Mouse (Mus musculus): ENCODE data around the gene Dnajc8. TPM values are rescaled to one million over a fixed set of nuclear protein-coding genes. Genes with fewer than 3 reads are reported as not detected.

Gene Dnajc8
- total RNA-seq (2022): 10 to 100 TPM; 34.4 to 50.4 (median 38.8) TPM

GRCm38 (mm10) chr4:132535406-132536121 lies at the start of gene Dnajc8:
Gene Dnajc8, plus strand, starts transcription at chr4:132535550.
- DNase-seq (ENCODE audit: low spot score in 2 of 2): peak; percentile 85 to 91

- DNase-seq (ENCODE audit: low spot score in 2 of 2): no peak
These were observed 46.8 kb upstream of the Dnajc8 start for GRCm38 (mm10) chr4:132488521-132488920.

- DNase-seq (ENCODE audit: low spot score in 2 of 2): no peak
These were observed 46.4 kb upstream of the Dnajc8 start for GRCm38 (mm10) chr4:132488976-132489375.

GRCm38 (mm10) chr4:132490273-132491010 lies 44.9 kb upstream of the Dnajc8 start:
- DNase-seq (ENCODE audit: low spot score in 2 of 2): no peak

GRCm38 (mm10) chr4:132491057-132491456 lies 44.3 kb upstream of the Dnajc8 start:
- DNase-seq (ENCODE audit: low spot score in 2 of 2): no peak

- no peak for DNase-seq (ENCODE audit: low spot score in 2 of 2)
These were observed 43.6 kb upstream of the Dnajc8 start for GRCm38 (mm10) chr4:132491748-132492147.

GRCm38 (mm10) chr4:132492178-132493060 lies 42.9 kb upstream of the Dnajc8 start:
- DNase-seq (ENCODE audit: low spot score in 2 of 2): peak in 1 of 2 experiments; percentile 28

GRCm38 (mm10) chr4:132494271-132494918 lies 41.0 kb upstream of the Dnajc8 start:
- DNase-seq (ENCODE audit: low spot score in 2 of 2): no peak

GRCm38 (mm10) chr4:132501639-132502038 lies 33.7 kb upstream of the Dnajc8 start:
- no peak for DNase-seq (ENCODE audit: low spot score in 2 of 2)

GRCm38 (mm10) chr4:132503344-132503743 lies 32.0 kb upstream of the Dnajc8 start:
- DNase-seq (ENCODE audit: low spot score in 2 of 2): no peak

GRCm38 (mm10) chr4:132505034-132505738 lies 30.2 kb upstream of the Dnajc8 start:
- DNase-seq (ENCODE audit: low spot score in 2 of 2): no peak

- no peak for DNase-seq (ENCODE audit: low spot score in 2 of 2)
These were observed 29.6 kb upstream of the Dnajc8 start for GRCm38 (mm10) chr4:132505800-132506199.

GRCm38 (mm10) chr4:132506250-132506649 lies 29.1 kb upstream of the Dnajc8 start:
- no peak for DNase-seq (ENCODE audit: low spot score in 2 of 2)

- no peak for DNase-seq (ENCODE audit: low spot score in 2 of 2)
These were observed 28.1 kb upstream of the Dnajc8 start for GRCm38 (mm10) chr4:132507210-132507609.

- DNase-seq (ENCODE audit: low spot score in 2 of 2): peak; percentile 24 to 35
These were observed 25.6 kb upstream of the Dnajc8 start for GRCm38 (mm10) chr4:132509621-132510296.

- peak; percentile 98 for DNase-seq (ENCODE audit: low spot score in 2 of 2)
These were observed 25.0 kb upstream of the Dnajc8 start, which contains the start of gene Sesn2 for GRCm38 (mm10) chr4:132510352-132510798. Gene Sesn2, minus strand, starts transcription at chr4:132510501.

GRCm38 (mm10) chr4:132512080-132512479 lies 23.3 kb upstream of the Dnajc8 start:
- no peak for DNase-seq (ENCODE audit: low spot score in 2 of 2)

- no peak for DNase-seq (ENCODE audit: low spot score in 2 of 2)
These were observed 21.7 kb upstream of the Dnajc8 start for GRCm38 (mm10) chr4:132513395-132514273.

Data from gastrocnemius, adult 8-10 months (tissue).